Mouse (Mus musculus): ENCODE data around the gene Fcgrt. TPM values are rescaled to one million over a fixed set of nuclear protein-coding genes. Genes with fewer than 3 reads are reported as not detected.
"Not testable (repeated sequence)": the region's sequence is repeated elsewhere in the genome, so short reads cannot be mapped to it uniquely, and the experiment has no call there.

Fcgrt gene
- total and polyA plus RNA-seq, 3 experiments = 0.27 to 1.7 TPM; not detected in 1

GRCm38 (mm10) chr7:45097479-45097878 lies 6.2 kb downstream of the Fcgrt start:
- TF ChIP-seq RCOR1 (IDR thresholded peaks at IDR 0.05; ENCODE audit: low read depth, low read length) (no peak), USF2 (IDR thresholded peaks at IDR 0.05; ENCODE audit: borderline replicate concordance in 1 of 2, insufficient read depth in 1 of 2, low read depth in 1 of 2, low read length in 2 of 2) (no peak), ZNF384 (IDR thresholded peaks at IDR 0.05; ENCODE audit: low read depth, low read length) (peak; percentile 76), POLR2A (IDR thresholded peaks at IDR 0.05; ENCODE audit: control insufficient read depth in 1 of 2, insufficient read depth in 1 of 2, low read depth in 1 of 2, low read length in 2 of 2, poor library complexity in 1 of 2) (peak in 1 of 2 experiments; percentile 44; a peak in 1 of 4 replicates), TBP (IDR thresholded peaks at IDR 0.05; ENCODE audit: low read depth, low read length) (peak; percentile 13; the same call in 1 of the 2 replicates), HCFC1 (IDR thresholded peaks at IDR 0.05; ENCODE audit: low read depth, low read length) (no peak)
- Histone ChIP-seq H3K36me3 (ENCODE audit: control insufficient read depth in 1 of 2, insufficient read depth in 2 of 2, low read length in 2 of 2) (peaks cover 0 to 5% of the 10 kb centered on the region in 2 experiments; a peak in 2 of 4 replicates), H3K9me3 (replicated peaks; ENCODE audit: insufficient read depth, low read length) (no peaks in the 10 kb centered on the region), H3K9ac (ENCODE audit: control insufficient read depth, low read depth, low read length, poor library complexity, severe bottlenecking) (peak overlapping the region; percentile 66), H3K4me3 (ENCODE audit: control insufficient read depth in 1 of 2, insufficient read depth in 1 of 2, low read depth in 2 of 2, low read length in 2 of 2) (peak overlapping the region; percentile 40 to 50), H3K4me1 (ENCODE audit: control insufficient read depth in 1 of 2, insufficient read depth in 2 of 2, low read length in 2 of 2) (peaks cover 5 to 21% of the 10 kb centered on the region in 2 experiments), H3K27ac (ENCODE audit: control insufficient read depth, low read depth, low read length) (peak overlapping the region; percentile 57; the same call in 1 of the 2 replicates), H3K27me3 (ENCODE audit: control insufficient read depth in 1 of 2, insufficient read depth in 2 of 2, low read length in 2 of 2) (no peaks in the 10 kb centered on the region), H3K79me2 (ENCODE audit: control insufficient read depth, insufficient read depth, low read length, poor library complexity) (no peaks in the 10 kb centered on the region)
- peak; percentile 73 for DNase-seq (ENCODE audit: low read depth, low spot score)

DNA sequence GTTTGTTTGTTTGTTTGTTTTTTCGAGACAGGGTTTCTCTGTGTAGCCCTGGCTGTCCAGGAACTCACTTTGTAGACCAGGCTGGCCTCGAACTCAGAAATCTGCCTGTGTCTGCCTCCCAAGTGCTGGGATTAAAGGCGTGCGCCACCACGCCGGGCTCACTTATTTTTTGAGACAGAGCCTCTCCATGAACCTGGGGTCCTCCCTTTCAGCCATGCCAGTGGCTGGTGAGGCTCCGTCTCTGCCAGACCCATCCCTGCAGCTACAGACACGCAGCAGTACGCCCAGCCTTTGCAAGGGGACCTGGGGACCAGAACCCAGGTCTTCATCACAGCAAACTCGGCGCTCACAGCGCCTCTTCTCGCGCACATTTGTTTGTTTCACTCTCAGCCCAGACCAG lies 7.7 kb downstream of the Fcgrt start:
- not testable (repeated sequence) for H3K36me3 ChIP-seq (ENCODE audit: control insufficient read depth in 1 of 2, insufficient read depth in 2 of 2, low read length in 2 of 2); H3K27ac ChIP-seq (ENCODE audit: control insufficient read depth, low read depth, low read length); H3K79me2 ChIP-seq (ENCODE audit: control insufficient read depth, insufficient read depth, low read length, poor library complexity); H3K9me3 ChIP-seq (replicated peaks; ENCODE audit: insufficient read depth, low read length); H3K27me3 ChIP-seq (ENCODE audit: control insufficient read depth in 1 of 2, insufficient read depth in 2 of 2, low read length in 2 of 2); H3K4me3 ChIP-seq (ENCODE audit: control insufficient read depth in 1 of 2, insufficient read depth in 1 of 2, low read depth in 2 of 2, low read length in 2 of 2); H3K9ac ChIP-seq (ENCODE audit: control insufficient read depth, low read depth, low read length, poor library complexity, severe bottlenecking); DNase-seq (ENCODE audit: low read depth, low spot score)
- H3K4me1 ChIP-seq (ENCODE audit: control insufficient read depth in 1 of 2, insufficient read depth in 2 of 2, low read length in 2 of 2) = peaks cover 5 to 21% of the 10 kb centered on the region in 2 experiments

GRCm38 (mm10) chr7:45095367-45095766 lies 8.3 kb downstream of the Fcgrt start:
- no peak for DNase-seq (ENCODE audit: low read depth, low spot score)
- no peak for TF ChIP-seq TAL1 (IDR thresholded peaks at IDR 0.05; ENCODE audit: low read length)
- no peak for TF ChIP-seq CHD2 (IDR thresholded peaks at IDR 0.05; ENCODE audit: low read length)
- TF ChIP-seq SIN3A (IDR thresholded peaks at IDR 0.05; ENCODE audit: low read length) = no peak
- no peak for TF ChIP-seq SMC3 (IDR thresholded peaks at IDR 0.05; ENCODE audit: low read depth, low read length)
- no peak for TF ChIP-seq CTCF (IDR thresholded peaks at IDR 0.05 in 2 of 3, conservative IDR thresholded peaks at IDR 0.05 in 1 of 3; ENCODE audit: control insufficient read depth in 1 of 3, insufficient read depth in 1 of 3, low read depth in 2 of 3, low read length in 3 of 3, poor library complexity in 1 of 3, severe bottlenecking in 1 of 3)
- TF ChIP-seq NELFE (IDR thresholded peaks at IDR 0.05; ENCODE audit: low read depth, low read length) = no peak
- no peak overlapping the region for H3K27ac ChIP-seq (ENCODE audit: control insufficient read depth, low read depth, low read length)

More at GRCm38 (mm10) chr7:45095367-45095766, 8.3 kb downstream of the Fcgrt start:
- Histone ChIP-seq H3K27me3 (ENCODE audit: control insufficient read depth in 1 of 2, insufficient read depth in 2 of 2, low read length in 2 of 2) (no peaks in the 10 kb centered on the region), H3K79me2 (ENCODE audit: control insufficient read depth, insufficient read depth, low read length, poor library complexity) (no peaks in the 10 kb centered on the region; the same call in 1 of the 2 replicates), H3K9ac (ENCODE audit: control insufficient read depth, low read depth, low read length, poor library complexity, severe bottlenecking) (no peak overlapping the region), H3K4me1 (ENCODE audit: control insufficient read depth in 1 of 2, insufficient read depth in 2 of 2, low read length in 2 of 2) (peaks cover 5 to 21% of the 10 kb centered on the region in 2 experiments), H3K9me3 (replicated peaks; ENCODE audit: insufficient read depth, low read length) (no peaks in the 10 kb centered on the region), H3K4me3 (ENCODE audit: control insufficient read depth in 1 of 2, insufficient read depth in 1 of 2, low read depth in 2 of 2, low read length in 2 of 2) (no peak overlapping the region), H3K36me3 (ENCODE audit: control insufficient read depth in 1 of 2, insufficient read depth in 2 of 2, low read length in 2 of 2) (peaks cover 0 to 6% of the 10 kb centered on the region in 2 experiments; a peak in 2 of 4 replicates)
